Mouse (Mus musculus): ENCODE measurements around the gene Tekt5.

Gene Tekt5

DNA sequence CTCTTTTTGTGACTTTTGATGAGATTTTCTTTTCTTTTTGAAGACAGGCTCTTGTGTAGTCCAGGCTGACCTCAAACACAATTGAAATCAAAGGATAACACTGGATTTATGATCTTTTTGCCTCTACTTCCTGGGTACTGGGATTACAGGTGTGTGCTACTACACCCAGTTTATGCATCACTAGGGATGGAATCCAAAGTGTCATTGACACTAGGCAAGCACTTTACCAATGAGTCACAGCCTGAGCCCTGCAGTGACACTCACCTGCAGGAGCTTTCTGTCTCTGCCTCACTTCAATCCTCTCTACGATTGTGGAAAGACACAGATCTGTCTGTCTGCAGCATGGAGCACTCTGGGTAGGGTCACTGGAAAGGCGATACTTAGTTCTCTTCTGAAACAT is 59.3 kb downstream of the Tekt5 start:
- DNase-seq = no peak

DNA sequence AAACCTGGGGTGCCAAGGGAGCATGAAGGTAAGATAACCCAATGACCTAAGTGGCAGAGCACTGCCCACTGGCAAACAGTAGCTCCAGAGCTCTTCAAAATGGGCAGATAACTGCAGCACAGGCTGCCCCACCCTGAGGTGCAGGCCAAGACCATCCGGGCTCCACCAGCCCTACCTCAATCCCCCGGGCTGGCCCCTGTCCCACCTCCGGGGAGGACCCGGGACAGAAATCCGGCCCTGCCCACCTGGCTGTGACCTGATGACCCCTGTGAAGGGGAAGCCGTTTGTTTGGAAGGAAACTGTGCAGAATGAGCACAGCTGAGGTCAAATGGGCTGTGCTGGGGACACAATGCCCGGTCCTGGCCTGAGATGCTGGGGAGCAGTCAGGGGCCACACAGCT is 62.6 kb downstream of the Tekt5 start:
- no peak for DNase-seq

- no peak for DNase-seq
These were observed 64.4 kb downstream of the Tekt5 start for GRCm38 (mm10) chr16:10330586-10331495.

- DNase-seq = no peak
These were observed 67.5 kb downstream of the Tekt5 start for GRCm38 (mm10) chr16:10327563-10328333.

DNA sequence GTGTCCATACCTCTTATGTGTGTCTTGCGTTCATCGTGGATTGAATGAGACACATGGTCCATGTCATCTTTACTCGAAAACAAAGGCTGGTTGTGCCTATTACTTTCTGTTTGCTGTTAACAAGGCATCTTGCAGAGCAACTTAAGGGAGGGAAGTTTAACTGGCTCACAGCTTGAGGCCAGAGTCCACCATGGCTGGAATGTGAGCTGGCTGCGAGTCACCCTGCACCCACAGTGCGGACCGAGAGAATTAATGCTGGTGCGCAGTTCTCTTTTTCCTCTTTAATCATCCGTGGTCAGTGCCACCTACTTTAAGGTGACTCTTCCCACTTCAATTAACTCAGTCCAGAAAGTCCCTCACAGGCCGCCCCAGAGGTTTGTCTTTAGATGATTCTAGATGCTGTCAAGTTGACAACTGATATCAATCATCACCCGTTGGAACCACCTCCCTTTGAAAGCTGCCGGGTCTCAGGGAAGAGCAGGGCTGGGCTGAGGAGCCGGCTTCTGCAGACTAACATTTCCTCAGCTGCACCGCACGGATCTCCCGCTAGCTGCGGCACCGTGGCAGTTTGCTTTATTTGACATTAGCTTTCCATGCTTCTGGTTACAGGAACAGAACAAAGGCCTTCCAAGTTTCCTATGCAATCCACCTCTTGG is 75.2 kb downstream of the Tekt5 start:
- no peak for DNase-seq

GRCm38 (mm10) chr16:10317197-10317544 is 78.1 kb downstream of the Tekt5 start:
- no peak for DNase-seq

GRCm38 (mm10) chr16:10316493-10317196 is 78.6 kb downstream of the Tekt5 start:
- no peak for DNase-seq

DNA sequence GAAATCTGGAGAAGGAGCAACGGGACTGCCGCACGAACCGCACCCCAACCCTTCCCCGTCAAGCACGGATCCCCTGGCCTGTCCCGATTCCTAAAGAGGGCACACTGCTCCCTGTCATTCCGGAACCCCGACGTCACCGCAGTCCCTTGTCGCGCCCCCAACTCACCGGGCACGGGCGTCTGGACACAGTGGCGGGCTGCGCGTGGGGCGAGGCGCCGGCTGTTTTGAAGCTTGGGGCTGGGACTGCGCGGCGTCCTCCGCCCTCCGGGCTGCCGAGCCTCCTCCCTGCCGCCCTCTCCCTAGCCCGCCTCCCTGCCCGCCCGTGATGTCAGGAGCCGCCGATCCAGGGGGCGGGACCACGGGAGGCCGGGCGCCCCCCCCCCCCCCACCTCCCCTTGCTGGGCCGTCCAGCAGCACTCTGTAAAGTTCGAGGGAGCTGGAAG is 81.6 kb downstream of the Tekt5 start, which contains the start of gene Emp2:
Gene Emp2 (minus strand): TSS at position 323 of the 443 bp plus-strand sequence.
- peak; percentile 18 for DNase-seq

DNA sequence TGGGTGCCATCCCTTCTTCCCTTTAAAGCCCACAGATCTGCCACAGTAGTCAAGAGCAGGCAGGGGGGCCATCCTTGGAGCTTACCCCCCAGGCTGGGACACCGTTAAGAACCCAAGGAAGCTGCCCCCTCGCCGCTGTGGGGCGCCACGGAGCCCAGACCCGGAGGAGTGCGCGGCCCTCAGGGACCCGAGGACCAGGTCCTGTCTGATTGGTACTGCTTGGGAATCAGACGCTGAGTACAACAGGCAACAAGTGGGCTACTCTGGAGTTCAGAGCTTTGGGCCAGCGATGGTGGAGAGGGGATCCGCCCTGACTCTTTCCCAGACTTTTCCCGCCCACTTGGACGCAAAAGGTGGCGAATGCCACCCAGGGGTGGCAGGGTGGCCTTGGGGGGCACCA is 82.1 kb downstream of the Tekt5 start:
- DNase-seq = no peak

- no peak for DNase-seq
These were observed 83.3 kb downstream of the Tekt5 start for GRCm38 (mm10) chr16:10311989-10312388.

DNA sequence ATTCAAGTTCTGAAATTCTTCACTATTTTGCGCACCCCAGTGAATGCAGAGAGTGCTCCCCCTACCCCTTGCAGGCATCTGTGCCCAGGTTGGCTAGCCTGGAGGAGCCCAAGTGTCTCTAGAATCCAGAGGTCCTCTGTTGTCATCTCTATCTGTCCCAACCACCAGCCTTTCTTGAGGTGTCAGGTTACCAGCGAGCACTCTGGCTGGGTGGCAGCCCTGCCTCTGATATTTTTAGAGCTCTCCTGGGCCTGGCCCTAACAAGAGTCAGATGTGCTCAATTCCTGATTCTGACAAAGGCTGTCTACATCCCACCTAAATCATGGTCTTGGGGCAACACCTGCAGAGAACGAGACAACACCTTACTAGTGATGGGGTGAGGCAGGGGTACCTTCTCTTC is 84.2 kb downstream of the Tekt5 start:
- DNase-seq = no peak

GRCm38 (mm10) chr16:10310507-10310906 is 84.8 kb downstream of the Tekt5 start:
- DNase-seq = no peak
